Mouse (Mus musculus) lung, embryonic 16.5 days (tissue): ENCODE data around the gene Ncoa4. TPM values are rescaled to one million over a fixed set of nuclear protein-coding genes. Genes with fewer than 3 reads are reported as not detected.
"Not testable (repeated sequence)": the region's sequence is repeated elsewhere in the genome, so short reads cannot be mapped to it uniquely, and the experiment has no call there.

Experiments used
- ATAC-seq: fragments of 200-750 bp; cut with Nextera tagmentation; 2 replicates; pipeline ENCODE4 v1.8.0; 2017; ENCODE audit warnings: low read depth, mild to moderate bottlenecking, moderate library complexity
- H3K27ac ChIP-seq: fragments of 300-500 bp; sonication (generic); 2 replicates; pipeline ENCODE4 v1.5.1; 2014; ENCODE audit warnings: mild to moderate bottlenecking, control low read depth, low read length
- H3K27me3 ChIP-seq: fragments of 300-500 bp; sonication (generic); 2 replicates; pipeline ENCODE4 v1.6.1; 2014; ENCODE audit warnings: low read depth, low read length, mixed read lengths; ENCODE audit not compliant: control insufficient read depth, insufficient read depth
- H3K36me3 ChIP-seq: fragments of 300-500 bp; sonication (generic); 2 replicates; pipeline ENCODE4 v1.6.1; 2014; ENCODE audit warnings: low read length; ENCODE audit not compliant: control insufficient read depth, insufficient read depth
- H3K4me1 ChIP-seq: fragments of 300-500 bp; sonication (generic); replicated peaks from 2 replicates; pipeline ENCODE4 v1.6.1; 2014; ENCODE audit warnings: low read length, mixed read lengths; ENCODE audit not compliant: control insufficient read depth, insufficient read depth
- H3K4me2 ChIP-seq: fragments of 300-500 bp; sonication (generic); 2 replicates; pipeline ENCODE4 v1.6.1; 2014; ENCODE audit warnings: low read depth, low read length, control low read depth
- H3K4me3 ChIP-seq: fragments of 300-500 bp; sonication (generic); 2 replicates; pipeline ENCODE4 v1.5.1; 2014; ENCODE audit warnings: mild to moderate bottlenecking, low read length, control low read depth
- H3K9ac ChIP-seq: fragments of 300-500 bp; sonication (generic); 2 replicates; pipeline ENCODE4 v1.6.1; 2014; ENCODE audit warnings: low read length, control low read depth
- H3K9me3 ChIP-seq: fragments of 300-500 bp; sonication (generic); 2 replicates; pipeline ENCODE4 v1.6.1; 2016; ENCODE audit warnings: low read length; ENCODE audit not compliant: control insufficient read depth
- WGBS: fragments of 180-500 bp; shearing (Covaris S2); extraction: QIAGEN DNeasy Blood & Tissue Kit; methylation state at CpG from one replicate; pipeline ENCODE4 v1.1.7; 2014; 5-methylcytosine and 5-hydroxymethylcytosine counted together
- polyA plus RNA-seq: library from polyadenylated mRNA; unstranded; fragments of >200 nt; fragmentation: Nextera tagmentation; extraction: Ambion mirVana; gene quantifications from 2 replicates; pipeline ENCODE4 v1.2.1, GENCODE M21; 2015

Ncoa4 gene
- polyA plus RNA-seq, 1 experiment from 2014 or later = 106 TPM

GRCm38 (mm10) chr14:32136467-32136866 lies 23.2 kb upstream of the Ncoa4 start:
- not testable (repeated sequence) for H3K27ac ChIP-seq, H3K9me3 ChIP-seq, H3K9ac ChIP-seq, H3K4me3 ChIP-seq, ATAC-seq, H3K4me2 ChIP-seq, H3K4me1 ChIP-seq, H3K27me3 ChIP-seq, H3K36me3 ChIP-seq
- WGBS = 25% methylated on average over 3 of the region's 3 CpGs

GRCm38 (mm10) chr14:32140359-32140965 lies 19.2 kb upstream of the Ncoa4 start:
- WGBS = 66% methylated on average over 5 of the region's 5 CpGs
- Histone ChIP-seq H3K9ac (no peak overlapping the region), H3K4me1 (no peaks in the 10 kb centered on the region), H3K36me3 (no peaks in the 10 kb centered on the region), H3K27me3 (no peaks in the 10 kb centered on the region), H3K27ac (no peak overlapping the region), H3K4me2 (no peak overlapping the region), H3K9me3 (no peaks in the 10 kb centered on the region), H3K4me3 (no peak overlapping the region)
- ATAC-seq = no peak

GRCm38 (mm10) chr14:32141723-32142122 lies 17.9 kb upstream of the Ncoa4 start, which contains the start of gene Msmb:
TSS of gene Msmb (plus strand) at chr14:32142023.
- Histone ChIP-seq H3K4me1 (no peaks in the 10 kb centered on the region), H3K9ac (no peak within 1 kb of the TSS), H3K27me3 (no peaks in the 10 kb centered on the region), H3K27ac (no peak within 1 kb of the TSS), H3K4me3 (no peak within 1 kb of the TSS), H3K4me2 (no peak within 1 kb of the TSS), H3K9me3 (no peaks in the 10 kb centered on the region; the same call in 1 of the 2 replicates), H3K36me3 (no peaks in the 10 kb centered on the region)
- ATAC-seq = no peak
- WGBS = 72% methylated on average over 5 of the region's 5 CpGs

GRCm38 (mm10) chr14:32144734-32145133 lies 14.9 kb upstream of the Ncoa4 start:
- Histone ChIP-seq H3K27me3 (no peaks in the 10 kb centered on the region), H3K4me1 (no peaks in the 10 kb centered on the region), H3K9ac (no peak overlapping the region), H3K4me2 (no peak overlapping the region), H3K9me3 (no peaks in the 10 kb centered on the region; the same call in 1 of the 2 replicates), H3K4me3 (no peak overlapping the region), H3K36me3 (no peaks in the 10 kb centered on the region), H3K27ac (no peak overlapping the region)
- no peak for ATAC-seq

GRCm38 (mm10) chr14:32145401-32145800 lies 14.3 kb upstream of the Ncoa4 start:
- WGBS = 62% methylated on average over 4 of the region's 4 CpGs
- Histone ChIP-seq H3K36me3 (no peaks in the 10 kb centered on the region), H3K27me3 (no peaks in the 10 kb centered on the region), H3K4me3 (no peak overlapping the region), H3K27ac (no peak overlapping the region), H3K9me3 (no peaks in the 10 kb centered on the region; the same call in 1 of the 2 replicates), H3K4me2 (no peak overlapping the region), H3K4me1 (no peaks in the 10 kb centered on the region), H3K9ac (no peak overlapping the region)
- no peak for ATAC-seq

GRCm38 (mm10) chr14:32145809-32146511 lies 13.7 kb upstream of the Ncoa4 start:
- Histone ChIP-seq H3K27me3 (no peaks in the 10 kb centered on the region), H3K27ac (no peak overlapping the region), H3K9ac (no peak overlapping the region), H3K4me3 (no peak overlapping the region), H3K4me2 (no peak overlapping the region), H3K4me1 (no peaks in the 10 kb centered on the region), H3K36me3 (no peaks in the 10 kb centered on the region), H3K9me3 (no peaks in the 10 kb centered on the region; the same call in 1 of the 2 replicates)
- 0 out of 2 replicates have a peak, but pooled peaks have one; percentile 15 for ATAC-seq
- WGBS = 59% methylated on average over 7 of the region's 7 CpGs

- Histone ChIP-seq H3K9ac (no peak overlapping the region), H3K36me3 (no peaks in the 10 kb centered on the region), H3K4me2 (no peak overlapping the region), H3K27me3 (no peaks in the 10 kb centered on the region), H3K9me3 (no peaks in the 10 kb centered on the region; the same call in 1 of the 2 replicates), H3K4me1 (no peaks in the 10 kb centered on the region), H3K27ac (no peak overlapping the region), H3K4me3 (no peak overlapping the region)
- WGBS = 45% methylated on average over 2 of the region's 2 CpGs
- no peak for ATAC-seq
Measured at GRCm38 (mm10) chr14:32146578-32146977, 13.1 kb upstream of the Ncoa4 start.

- no peak overlapping the region for H3K27ac ChIP-seq
- H3K36me3 ChIP-seq = no peaks in the 10 kb centered on the region
- 88% methylated on average over 2 of the region's 2 CpGs for WGBS
- H3K4me1 ChIP-seq = no peaks in the 10 kb centered on the region
- H3K27me3 ChIP-seq = no peaks in the 10 kb centered on the region
- H3K9me3 ChIP-seq = no peaks in the 10 kb centered on the region; the same call in 1 of the 2 replicates
- no peak overlapping the region for H3K9ac ChIP-seq
- ATAC-seq = no peak
- H3K4me2 ChIP-seq = no peak overlapping the region
- no peak overlapping the region for H3K4me3 ChIP-seq
Measured at GRCm38 (mm10) chr14:32150872-32151271, 8.8 kb upstream of the Ncoa4 start.

- Histone ChIP-seq H3K4me3 (no peak overlapping the region), H3K4me2 (no peak overlapping the region), H3K27ac (no peak overlapping the region), H3K9ac (no peak overlapping the region), H3K9me3 (no peaks in the 10 kb centered on the region), H3K36me3 (no peaks in the 10 kb centered on the region), H3K27me3 (no peaks in the 10 kb centered on the region), H3K4me1 (no peaks in the 10 kb centered on the region)
- 88% methylated on average over 18 of the region's 18 CpGs for WGBS
- no peak for ATAC-seq
Measured at GRCm38 (mm10) chr14:32152243-32152965, 7.3 kb upstream of the Ncoa4 start.
